Comparison of ENCODE assay signal across 21 mouse cellular contexts in genomic region chr4:140467254-140467791, GRCm38 (mm10).
"Had no signal": no experiment of that assay in that cellular context is flagged by ENCODE, and none has a peak within 500 bp of the region (broad histone marks: within the 10 kb centered on the region; RNA-seq: fewer than 3 reads in every experiment).

No protein-coding gene starts in this region.

- H3K4me1 ChIP-seq: kidney, embryonic 15.5 days; limb, embryonic 15.5 days had no signal

- H3K4me3 ChIP-seq: kidney, embryonic 15.5 days; limb, embryonic 12.5 days; limb, embryonic 15.5 days; midbrain, embryonic 12.5 days; myocyte had no signal

- DNase-seq: kidney, adult 2 months; kidney, postnatal 14 days; kidney, postnatal 4 days; left cerebral cortex, postnatal 4 days; liver, postnatal 0 days; lung, embryonic 14.5 days; right cerebral cortex, postnatal 4 days; thymus, adult 2 months; thymus, postnatal 14 days; thymus, postnatal 4 days had no signal

- H3K4me2 ChIP-seq: kidney, embryonic 15.5 days; limb, embryonic 12.5 days; limb, embryonic 15.5 days; liver, embryonic 11.5 days; lung, embryonic 14.5 days; midbrain, embryonic 12.5 days had no signal

- H3K27me3 ChIP-seq: midbrain, embryonic 12.5 days had no signal

- H3K9ac ChIP-seq: kidney, embryonic 15.5 days; limb, embryonic 12.5 days; limb, embryonic 15.5 days; liver, embryonic 14.5 days; liver, postnatal 0 days; lung, embryonic 14.5 days; midbrain, embryonic 12.5 days had no signal

- ATAC-seq: intestine, postnatal 0 days; liver, postnatal 0 days; lung, postnatal 0 days had no signal

- H3K9me3 ChIP-seq: kidney, embryonic 15.5 days; limb, embryonic 12.5 days; limb, embryonic 15.5 days; midbrain, embryonic 12.5 days had no signal

- H3K36me3 ChIP-seq: kidney, embryonic 15.5 days; limb, embryonic 12.5 days; limb, embryonic 15.5 days; midbrain, embryonic 12.5 days had no signal

- H3K27ac ChIP-seq: kidney, embryonic 15.5 days; limb, embryonic 12.5 days; limb, embryonic 15.5 days; liver, embryonic 14.5 days; macrophage; midbrain, embryonic 12.5 days; stomach, postnatal 0 days had no signal
